Mouse (Mus musculus) erythroblast, embryonic 14.5 days (primary cell): ENCODE measurements at regions not wholly inside any gene's neighbourhood (a gene's known extent, or its start where the extent isn't known, plus 50 kb on each side); places are given as distances from the start of the nearest gene placed in this dataset.

Experiments used
- H3K27me3 ChIP-seq: 2 replicates; pipeline ENCODE4 v1.6.1; 2012; ENCODE audit warnings: inconsistent platforms; ENCODE audit not compliant: control insufficient read depth
- H3K36me3 ChIP-seq: 2 replicates; pipeline ENCODE4 v1.6.1; 2012; ENCODE audit warnings: mild to moderate bottlenecking, inconsistent platforms; ENCODE audit not compliant: control insufficient read depth
- H3K4me1 ChIP-seq: 2 replicates; pipeline ENCODE4 v1.6.1; 2012; ENCODE audit warnings: inconsistent platforms; ENCODE audit not compliant: control insufficient read depth
- H3K4me3 ChIP-seq: replicated peaks from 2 replicates; pipeline ENCODE3; 2012; ENCODE audit warnings: moderate library complexity, mild to moderate bottlenecking, inconsistent platforms
- H3K9me3 ChIP-seq: 2 replicates; pipeline ENCODE4 v1.6.1; 2012; ENCODE audit warnings: low read length, inconsistent platforms, mixed read lengths; ENCODE audit not compliant: control insufficient read depth
- GATA1 ChIP-seq: IDR thresholded peaks from 2 replicates; pipeline ENCODE4 v1.6.1; 2012; ENCODE audit warnings: low read length, inconsistent platforms, mixed read lengths
- TAL1 ChIP-seq: IDR thresholded peaks from 3 replicates; pipeline ENCODE4 v1.6.1; 2012; ENCODE audit warnings: low read length, inconsistent platforms, mixed read lengths

GRCm38 (mm10) chr17:35771656-35772405 lies 49.7 kb upstream of the Ier3 start:
- TF ChIP-seq TAL1 (no peak), GATA1 (no peak)
- Histone ChIP-seq H3K36me3 (no peaks in the 10 kb centered on the region), H3K9me3 (peaks cover under 1% of the 10 kb centered on the region), H3K27me3 (peaks cover 6% of the 10 kb centered on the region), H3K4me1 (peaks cover 20% of the 10 kb centered on the region), H3K4me3 (no peak overlapping the region)
